Mouse (Mus musculus) midbrain, embryonic 10.5 days (tissue): ENCODE data around the gene Tm9sf4. TPM values are rescaled to one million over a fixed set of nuclear protein-coding genes. Genes with fewer than 3 reads are reported as not detected.

Source experiments
- DNase-seq: peaks from one replicate; pipeline ENCODE4 v3.0.0-alpha.2; 2017; ENCODE audit warnings: low spot score
- H3K27ac ChIP-seq: fragments of 300-500 bp; sonication (generic); replicated peaks from 2 replicates; pipeline ENCODE4 v1.5.1; 2016; ENCODE audit warnings: mild to moderate bottlenecking
- H3K27me3 ChIP-seq: fragments of 300-500 bp; sonication (generic); 2 replicates; pipeline ENCODE4 v1.6.1; 2016; ENCODE audit warnings: low read depth, mild to moderate bottlenecking; ENCODE audit not compliant: poor library complexity, severe bottlenecking
- H3K36me3 ChIP-seq: fragments of 300-500 bp; sonication (generic); 2 replicates; pipeline ENCODE4 v1.6.1; 2016; ENCODE audit warnings: mild to moderate bottlenecking, moderate library complexity
- H3K4me1 ChIP-seq: fragments of 300-500 bp; sonication (generic); 2 replicates; pipeline ENCODE4 v1.6.1; 2016
- H3K4me3 ChIP-seq: fragments of 300-500 bp; sonication (generic); 2 replicates; pipeline ENCODE4 v1.5.1; 2016; ENCODE audit warnings: mild to moderate bottlenecking, moderate library complexity
- H3K9me3 ChIP-seq: fragments of 300-500 bp; sonication (generic); replicated peaks from 2 replicates; pipeline ENCODE4 v1.6.1; 2016; ENCODE audit warnings: mild to moderate bottlenecking
- WGBS: fragments of 180-500 bp; shearing (Covaris S2); methylation state at CpG from one replicate; pipeline ENCODE4 v1.1.7; 2016; 5-methylcytosine and 5-hydroxymethylcytosine counted together
- polyA plus RNA-seq: library from polyadenylated mRNA; unstranded; fragments of >200 nt; fragmentation: Nextera tagmentation; extraction: Ambion mirVana; gene quantifications from 2 replicates; pipeline ENCODE4 v1.2.1, GENCODE M21; 2016

Gene Tm9sf4
- polyA plus RNA-seq, 1 experiment from 2014 or later, result 82.8 TPM

DNA sequence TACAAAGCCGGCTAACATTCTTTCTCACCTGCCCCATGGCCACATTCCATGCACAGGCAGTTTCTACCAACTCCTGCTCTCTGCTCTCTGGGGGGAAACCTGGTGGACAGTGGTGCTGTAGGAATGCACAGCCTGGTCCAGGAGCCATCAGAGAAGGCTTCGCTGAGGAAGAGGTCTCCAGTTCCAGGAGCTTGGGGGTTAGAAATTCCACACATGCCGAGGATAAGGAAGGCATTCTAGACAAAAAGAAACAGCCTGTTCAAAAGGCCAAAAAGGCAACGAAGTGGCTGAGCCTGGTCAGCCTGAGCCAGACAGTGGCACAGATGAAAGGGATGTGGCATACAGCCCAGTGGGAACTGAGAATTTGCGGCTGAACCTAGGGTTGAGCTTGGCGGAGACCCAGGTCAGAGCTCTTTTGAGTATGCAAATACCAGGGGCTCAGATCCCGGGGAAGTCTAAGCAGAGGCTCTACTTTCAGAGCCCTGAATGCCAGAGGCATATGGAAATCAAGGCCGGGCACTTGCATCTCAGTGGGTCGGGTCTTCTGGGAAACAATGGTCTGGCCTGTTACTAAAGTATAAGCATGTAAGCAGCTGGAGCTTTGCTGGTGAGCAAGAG, 21.0 kb upstream of the Tm9sf4 start:
- H3K27me3 ChIP-seq, result peaks cover 5% of the 10 kb centered on the region; the same call in 1 of the 2 replicates
- H3K36me3 ChIP-seq, result no peaks in the 10 kb centered on the region
- DNase-seq, result peak; percentile 43
- 13% methylated on average over 9 of the region's 9 CpGs for WGBS
- H3K4me1 ChIP-seq, result peaks cover 11% of the 10 kb centered on the region
- H3K27ac ChIP-seq, result peak overlapping the region; percentile 57; the same call in 1 of the 2 replicates
- no peak overlapping the region for H3K4me3 ChIP-seq
- H3K9me3 ChIP-seq, result no peaks in the 10 kb centered on the region

DNA sequence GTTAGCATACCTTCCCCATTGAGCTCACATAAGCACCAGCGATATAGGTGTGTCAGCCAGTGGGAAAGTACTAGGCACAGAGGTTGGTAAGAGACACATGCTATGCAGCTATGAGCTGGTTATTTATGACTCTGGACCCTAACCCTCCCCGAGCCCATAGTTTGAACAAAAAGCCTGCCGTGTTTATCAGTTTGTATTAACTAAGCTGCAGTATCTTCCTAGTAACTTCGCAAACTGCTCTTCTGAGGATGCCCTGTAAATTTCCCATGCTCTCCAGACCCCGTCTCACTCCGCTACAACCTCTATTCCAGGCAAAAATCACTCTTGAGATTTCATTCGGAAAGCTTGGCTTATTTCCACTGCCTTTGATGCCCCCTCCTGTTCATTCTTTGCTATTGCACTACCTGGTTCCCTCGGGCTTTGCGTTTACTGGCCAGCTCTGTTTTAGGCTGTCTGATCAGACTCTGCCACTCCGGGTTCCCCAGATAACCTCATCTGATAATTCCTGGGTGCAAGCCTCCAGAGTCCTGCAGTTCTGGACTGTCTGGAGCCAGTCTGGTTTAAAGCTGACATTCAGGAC, 18.4 kb upstream of the Tm9sf4 start:
- 41% methylated on average over 10 of the region's 10 CpGs for WGBS
- no peaks in the 10 kb centered on the region for H3K9me3 ChIP-seq
- H3K27ac ChIP-seq, result no peak overlapping the region
- no peak overlapping the region for H3K4me3 ChIP-seq
- peaks cover 5% of the 10 kb centered on the region; the same call in 1 of the 2 replicates for H3K27me3 ChIP-seq
- H3K36me3 ChIP-seq, result no peaks in the 10 kb centered on the region
- peak; percentile 45 for DNase-seq
- peaks cover 11% of the 10 kb centered on the region for H3K4me1 ChIP-seq

DNA sequence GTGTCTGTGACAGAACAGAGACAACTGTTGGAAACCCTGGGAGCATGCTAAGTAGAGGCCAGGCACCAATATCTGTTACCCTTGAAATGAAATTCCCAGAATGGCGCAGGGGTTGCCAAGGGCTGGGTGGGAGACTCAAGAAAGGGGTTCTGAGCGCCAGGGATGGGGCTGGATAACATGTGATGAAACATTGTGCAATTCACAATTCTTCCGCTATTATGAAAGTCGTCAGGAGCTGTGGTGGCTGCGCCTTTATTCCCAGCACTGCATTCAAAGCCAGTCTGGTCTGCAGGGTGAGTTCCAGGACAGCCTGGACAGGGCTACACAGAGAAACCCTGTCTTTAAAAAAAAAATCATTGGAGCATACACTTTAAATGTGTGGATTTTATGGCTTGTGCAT, 15.8 kb upstream of the Tm9sf4 start:
- 80% methylated on average over 5 of the region's 5 CpGs for WGBS

DNA sequence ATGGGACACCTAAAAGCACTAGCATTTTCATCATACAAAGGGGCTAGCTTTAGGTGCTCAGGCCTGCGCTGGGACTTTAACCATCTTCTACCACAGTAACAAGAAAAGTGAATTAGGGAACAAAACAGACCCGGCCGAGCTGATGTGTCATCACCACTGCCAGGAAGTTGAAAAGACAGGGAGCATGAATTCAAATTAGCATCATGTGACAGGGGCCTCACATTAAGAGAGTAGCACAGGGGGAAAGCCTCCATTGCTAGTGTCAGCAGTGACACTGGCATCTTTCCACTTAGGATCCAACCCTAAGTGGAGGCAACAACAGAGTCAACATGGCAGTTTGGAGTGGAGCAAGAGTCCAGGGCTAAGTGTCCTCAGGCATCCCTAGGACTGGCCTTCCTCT, 13.9 kb upstream of the Tm9sf4 start:
- no peaks in the 10 kb centered on the region for H3K9me3 ChIP-seq
- no peak overlapping the region for H3K27ac ChIP-seq
- H3K4me3 ChIP-seq, result no peak overlapping the region
- 81% methylated on average over 3 of the region's 3 CpGs for WGBS
- peaks cover 2% of the 10 kb centered on the region; the same call in 1 of the 2 replicates for H3K27me3 ChIP-seq
- no peaks in the 10 kb centered on the region for H3K36me3 ChIP-seq
- no peaks in the 10 kb centered on the region for H3K4me1 ChIP-seq
- no peak for DNase-seq

More for the DNA sequence above, 15.8 kb upstream of the Tm9sf4 start:
- Histone ChIP-seq H3K36me3 (no peaks in the 10 kb centered on the region), H3K27ac (no peak overlapping the region), H3K4me1 (peaks cover 2% of the 10 kb centered on the region), H3K9me3 (no peaks in the 10 kb centered on the region), H3K27me3 (peaks cover 5% of the 10 kb centered on the region; the same call in 1 of the 2 replicates), H3K4me3 (no peak overlapping the region)
- DNase-seq, result no peak

DNA sequence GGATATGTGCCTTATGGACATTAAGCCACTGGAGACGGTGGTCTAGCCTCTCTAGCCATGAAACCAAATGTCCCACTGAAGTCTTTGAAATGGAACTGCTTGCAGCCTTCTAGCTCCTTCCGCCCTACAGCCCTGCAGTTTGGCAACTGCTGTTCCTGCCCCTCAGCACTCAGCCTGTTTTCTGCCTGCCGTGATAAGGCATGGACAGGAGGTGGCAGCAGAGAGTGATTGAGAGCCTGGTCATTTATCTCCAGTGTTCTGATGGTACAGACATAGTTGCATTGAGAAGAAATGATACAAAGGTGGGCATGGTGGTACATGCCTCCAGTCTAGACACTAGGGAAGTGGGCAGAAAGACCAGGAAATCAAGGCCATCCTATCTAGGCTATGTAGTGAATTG, 13.4 kb upstream of the Tm9sf4 start:
- no peaks in the 10 kb centered on the region for H3K9me3 ChIP-seq
- WGBS, result 21% methylated on average over 3 of the region's 3 CpGs
- peak; percentile 60 for DNase-seq
- H3K4me1 ChIP-seq, result no peaks in the 10 kb centered on the region
- no peaks in the 10 kb centered on the region for H3K36me3 ChIP-seq
- no peaks in the 10 kb centered on the region for H3K27me3 ChIP-seq
- H3K27ac ChIP-seq, result no peak overlapping the region
- no peak overlapping the region for H3K4me3 ChIP-seq

DNA sequence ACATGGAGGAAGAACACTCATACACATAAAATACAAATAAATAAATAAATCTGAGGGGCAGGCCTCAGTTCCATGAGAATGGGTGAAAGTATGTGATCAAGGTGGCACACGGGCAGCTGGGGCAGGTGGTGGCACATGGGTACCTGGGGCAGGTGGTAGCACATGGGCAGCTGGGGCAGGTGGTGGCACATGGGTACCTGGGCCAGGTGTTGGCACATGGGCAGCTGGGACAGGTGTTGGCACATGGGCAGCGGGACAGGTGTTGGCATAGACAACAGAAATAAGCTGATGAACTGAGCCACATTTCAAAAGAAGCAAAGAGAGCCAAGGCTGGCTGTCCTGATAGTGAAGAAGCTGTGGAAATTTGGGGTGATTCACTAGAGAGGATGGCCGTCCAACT, 11.4 kb upstream of the Tm9sf4 start:
- Histone ChIP-seq H3K36me3 (no peaks in the 10 kb centered on the region), H3K4me1 (no peaks in the 10 kb centered on the region), H3K9me3 (no peaks in the 10 kb centered on the region), H3K27me3 (no peaks in the 10 kb centered on the region), H3K4me3 (no peak overlapping the region), H3K27ac (no peak overlapping the region)
- no peak for DNase-seq
- WGBS, result 80% methylated on average over 3 of the region's 3 CpGs

DNA sequence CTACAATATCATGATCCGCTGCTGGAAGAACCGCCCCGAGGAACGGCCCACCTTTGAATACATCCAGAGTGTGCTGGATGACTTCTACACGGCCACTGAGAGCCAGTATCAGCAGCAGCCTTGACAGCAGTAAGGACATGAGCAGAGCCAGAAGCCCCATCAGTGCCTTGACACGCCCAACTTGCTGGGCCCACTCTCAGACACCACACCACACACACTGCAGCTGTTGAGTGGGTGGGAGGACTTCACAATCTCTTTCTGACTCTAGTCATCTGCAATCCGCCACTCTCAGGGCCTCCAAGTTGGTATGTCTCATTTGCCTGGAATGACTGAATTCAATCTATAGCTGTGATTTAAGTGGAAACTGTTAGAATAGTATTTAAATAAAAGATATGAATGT, 10.1 kb upstream of the Tm9sf4 start:
- Histone ChIP-seq H3K9me3 (no peaks in the 10 kb centered on the region), H3K27ac (no peak overlapping the region), H3K36me3 (no peaks in the 10 kb centered on the region), H3K4me3 (no peak overlapping the region), H3K4me1 (no peaks in the 10 kb centered on the region), H3K27me3 (no peaks in the 10 kb centered on the region)
- 94% methylated on average over 7 of the region's 7 CpGs for WGBS
- no peak for DNase-seq

DNA sequence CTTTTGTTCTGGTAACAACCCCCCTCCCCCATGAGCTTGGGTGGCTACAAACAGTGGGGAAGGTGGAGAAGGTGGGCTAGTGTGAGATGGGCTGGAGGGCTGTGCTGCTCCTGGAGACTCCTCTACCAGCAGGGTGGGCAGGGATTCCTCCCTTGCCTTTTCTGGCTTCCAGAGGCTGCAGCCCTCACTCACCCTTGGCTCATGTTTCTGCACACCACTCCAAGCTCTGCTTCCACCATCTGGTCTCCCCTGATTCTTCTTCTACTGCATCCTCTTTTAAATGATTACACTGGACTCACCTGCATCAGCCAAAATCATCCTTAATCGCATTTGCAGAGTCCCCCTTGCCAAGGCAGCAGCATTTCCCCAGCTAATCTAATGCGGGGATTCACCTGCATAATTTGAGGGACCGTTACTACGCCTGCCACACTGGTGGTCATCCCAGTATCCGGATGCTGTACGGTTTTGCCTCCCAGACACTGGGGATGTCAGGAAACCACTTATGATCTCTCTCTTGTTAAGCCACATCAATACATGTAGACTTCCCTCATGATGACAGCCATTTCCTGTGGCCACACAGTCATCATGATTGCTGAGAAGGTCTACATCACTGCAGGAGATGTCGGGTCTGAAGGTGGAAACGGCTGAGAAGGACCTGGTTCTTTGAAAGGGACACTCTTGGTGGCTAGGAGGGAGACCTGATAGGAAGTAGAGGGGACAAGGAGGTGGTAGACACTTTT, 9.0 kb upstream of the Tm9sf4 start:
- Histone ChIP-seq H3K9me3 (no peaks in the 10 kb centered on the region), H3K4me1 (no peaks in the 10 kb centered on the region), H3K27me3 (no peaks in the 10 kb centered on the region), H3K27ac (no peak overlapping the region), H3K36me3 (no peaks in the 10 kb centered on the region), H3K4me3 (no peak overlapping the region)
- DNase-seq, result no peak
- WGBS, result 84% methylated on average over 8 of the region's 8 CpGs

DNA sequence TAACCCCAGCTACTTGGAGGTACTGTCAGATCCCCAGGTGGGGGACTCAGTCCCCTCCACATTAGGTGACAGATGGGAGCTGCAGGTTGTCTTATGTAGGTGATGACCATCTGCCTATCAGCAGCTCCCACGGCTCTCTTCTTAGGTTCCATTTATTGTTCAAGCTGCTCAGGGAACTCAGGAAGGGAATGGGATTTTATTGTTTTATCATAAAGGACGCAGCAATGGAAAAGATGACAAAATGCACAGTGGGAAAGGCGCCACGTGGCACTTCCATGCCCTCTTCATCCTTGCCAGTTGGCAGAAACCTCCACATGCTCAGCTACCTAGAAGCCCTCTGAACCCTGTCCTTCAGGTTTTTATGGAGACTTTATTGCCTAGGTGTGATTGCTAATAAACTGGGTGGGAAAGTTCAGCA, 8.1 kb upstream of the Tm9sf4 start:
- no peaks in the 10 kb centered on the region for H3K27me3 ChIP-seq
- H3K4me1 ChIP-seq, result no peaks in the 10 kb centered on the region
- WGBS, result 69% methylated on average over 4 of the region's 4 CpGs
- no peak for DNase-seq
- H3K27ac ChIP-seq, result no peak overlapping the region
- no peaks in the 10 kb centered on the region for H3K9me3 ChIP-seq
- H3K4me3 ChIP-seq, result no peak overlapping the region
- no peaks in the 10 kb centered on the region for H3K36me3 ChIP-seq

DNA sequence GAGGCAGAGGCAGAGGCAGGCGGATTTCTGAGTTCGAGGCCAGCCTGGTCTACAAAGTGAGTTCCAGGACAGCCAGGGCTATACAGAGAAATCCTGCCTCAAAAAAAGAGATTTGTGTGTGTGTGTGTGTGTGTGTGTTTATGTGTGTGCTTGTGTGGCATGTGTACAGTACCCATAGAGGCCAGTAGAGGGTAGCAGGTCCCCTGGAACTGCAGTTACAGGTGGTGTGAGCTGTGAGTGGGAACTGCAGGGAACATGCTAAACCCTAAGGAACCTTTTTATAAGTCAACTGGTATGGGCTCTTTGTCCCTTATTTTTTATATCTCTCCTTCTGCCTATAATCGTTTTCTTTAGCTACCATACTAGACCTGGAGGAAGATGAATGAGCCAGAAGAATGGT, 3.8 kb upstream of the Tm9sf4 start:
- H3K27me3 ChIP-seq, result no peaks in the 10 kb centered on the region
- H3K9me3 ChIP-seq, result no peaks in the 10 kb centered on the region
- WGBS, result 79% methylated on average over 3 of the region's 3 CpGs
- no peak overlapping the region for H3K4me3 ChIP-seq
- peaks cover 5% of the 10 kb centered on the region for H3K4me1 ChIP-seq
- H3K36me3 ChIP-seq, result no peaks in the 10 kb centered on the region
- no peak for DNase-seq
- H3K27ac ChIP-seq, result no peak overlapping the region

DNA sequence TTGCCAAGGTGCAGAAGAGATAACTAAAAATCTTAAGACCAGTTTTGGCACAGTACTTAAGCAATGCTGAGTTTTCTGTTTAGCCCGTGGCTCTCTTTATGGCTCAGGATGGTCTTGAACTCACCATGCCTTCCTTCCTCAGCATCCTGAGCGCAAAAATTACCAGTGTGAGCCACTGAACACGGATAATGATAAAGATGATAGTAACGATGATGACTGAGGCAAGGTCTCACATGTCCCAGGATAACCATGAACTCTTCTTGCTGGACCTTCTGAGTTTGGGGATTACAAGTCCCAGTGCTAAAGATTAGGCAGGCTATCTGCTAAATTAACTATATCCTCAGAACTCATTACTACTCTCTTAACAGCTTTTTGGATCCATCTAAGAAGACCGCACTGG, 970 bp upstream of the Tm9sf4 start:
- no peaks in the 10 kb centered on the region for H3K9me3 ChIP-seq
- WGBS, result 88% methylated on average over 5 of the region's 5 CpGs
- peaks cover 2% of the 10 kb centered on the region for H3K27me3 ChIP-seq
- no peak for DNase-seq
- H3K27ac ChIP-seq, result no peak overlapping the region
- peaks cover 15% of the 10 kb centered on the region for H3K4me1 ChIP-seq
- peaks cover 14% of the 10 kb centered on the region for H3K36me3 ChIP-seq
- no peak overlapping the region for H3K4me3 ChIP-seq

DNA sequence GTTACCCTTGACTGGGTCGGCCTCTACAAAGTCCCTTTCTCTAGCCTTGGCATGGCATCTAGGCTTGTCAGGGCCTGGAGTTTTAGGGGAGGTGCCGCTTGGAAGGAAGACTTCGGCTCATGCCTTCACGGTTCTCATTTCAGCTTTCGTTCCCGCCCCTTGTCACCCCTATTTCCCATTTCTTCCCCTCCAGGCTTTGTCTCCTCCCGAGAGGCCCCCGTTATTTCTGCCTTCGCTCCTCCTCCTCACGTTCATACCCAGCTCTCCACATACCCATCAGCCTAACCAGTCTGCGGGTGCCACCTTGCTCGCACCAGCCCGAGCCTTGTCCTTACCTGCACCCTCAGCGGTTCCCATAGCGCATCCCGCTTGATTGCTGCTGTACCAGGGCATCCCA, 579 bp downstream of the Tm9sf4 start:
- Histone ChIP-seq H3K4me1 (peaks cover 21% of the 10 kb centered on the region), H3K4me3 (peak overlapping the region; percentile 78), H3K27me3 (peaks cover 18% of the 10 kb centered on the region), H3K36me3 (peaks cover 29% of the 10 kb centered on the region), H3K9me3 (no peaks in the 10 kb centered on the region), H3K27ac (peak overlapping the region; percentile 96)
- no peak for DNase-seq
- 1% methylated on average over 16 of the region's 16 CpGs for WGBS

DNA sequence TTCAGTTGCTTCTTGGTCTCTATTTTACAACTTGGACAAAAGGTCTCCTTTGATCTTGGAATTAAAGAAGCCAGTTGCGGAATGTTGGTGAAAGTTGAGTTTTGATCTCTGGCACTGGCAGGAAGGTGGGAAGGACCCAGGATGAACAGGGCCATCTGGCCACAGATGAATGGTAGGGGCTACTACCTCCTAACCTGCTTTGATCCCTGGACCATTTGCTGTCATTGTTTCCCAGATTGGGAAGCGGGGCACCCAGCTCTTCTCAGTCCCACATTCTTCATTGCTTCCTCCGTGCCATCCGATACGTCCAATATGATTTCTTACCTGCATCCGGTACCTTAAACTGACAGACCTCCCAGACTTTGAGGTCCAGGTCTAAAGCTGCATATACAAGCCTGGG, 6.0 kb downstream of the Tm9sf4 start:
- peaks cover 49% of the 10 kb centered on the region for H3K36me3 ChIP-seq
- peaks cover 43% of the 10 kb centered on the region for H3K4me1 ChIP-seq
- DNase-seq, result no peak
- peaks cover 25% of the 10 kb centered on the region for H3K27me3 ChIP-seq
- H3K9me3 ChIP-seq, result no peaks in the 10 kb centered on the region
- no peak overlapping the region for H3K27ac ChIP-seq
- no peak overlapping the region for H3K4me3 ChIP-seq
- 37% methylated on average over 6 of the region's 6 CpGs for WGBS
